ENCODE assay signal across 9 mouse cellular contexts in genomic region chr9:37782766-37783260, GRCm38 (mm10). TPM values are rescaled to one million over a fixed set of nuclear protein-coding genes. Genes with fewer than 3 reads are reported as not detected.
DNase-seq lines count a peak whose midpoint lies in the region; ATAC-seq lines count a peak whose summit lies in the region.
"Had no signal": no experiment of that assay in that cellular context is flagged by ENCODE, and none has a peak within 500 bp of the region (broad histone marks: within the 10 kb centered on the region; RNA-seq: fewer than 3 reads in every experiment).

No protein-coding gene starts in this region.

- H3K36me3 ChIP-seq in forebrain, embryonic 14.5 days (ENCODE audit: control insufficient read depth, insufficient read depth, low read length): no peaks in the 10 kb centered on the region
- H3K36me3 ChIP-seq in intestine, embryonic 14.5 days (ENCODE audit: control insufficient read depth, insufficient read depth, low read length): no peaks in the 10 kb centered on the region
- no peaks in the 10 kb centered on the region for H3K36me3 ChIP-seq in liver, embryonic 12.5 days
- H3K36me3 ChIP-seq in stomach, embryonic 14.5 days (ENCODE audit: control insufficient read depth, insufficient read depth, low read length): no peaks in the 10 kb centered on the region

- H3K4me1 ChIP-seq in forebrain, embryonic 14.5 days (ENCODE audit: control insufficient read depth, insufficient read depth, low read length): peaks cover 6% of the 10 kb centered on the region
- no peaks in the 10 kb centered on the region for H3K4me1 ChIP-seq in intestine, embryonic 14.5 days (replicated peaks; ENCODE audit: control insufficient read depth, insufficient read depth, low read length)
- no peaks in the 10 kb centered on the region for H3K4me1 ChIP-seq in liver, embryonic 12.5 days
- no peaks in the 10 kb centered on the region for H3K4me1 ChIP-seq in stomach, embryonic 14.5 days (ENCODE audit: control insufficient read depth, insufficient read depth, low read length)

- peak overlapping the region; percentile 46 for H3K4me2 ChIP-seq in forebrain, embryonic 14.5 days (ENCODE audit: low read length)
- peak overlapping the region; percentile 39 for H3K4me2 ChIP-seq in intestine, embryonic 14.5 days (ENCODE audit: low read length)
- peak overlapping the region; percentile 25 for H3K4me2 ChIP-seq in liver, embryonic 12.5 days
- H3K4me2 ChIP-seq in stomach, embryonic 14.5 days (replicated peaks; ENCODE audit: low read depth, low read length): no peak overlapping the region; the same call in 1 of the 2 replicates

- peak overlapping the region; percentile 57 for H3K9ac ChIP-seq in forebrain, embryonic 14.5 days (ENCODE audit: low read length)
- H3K9ac ChIP-seq in intestine, embryonic 14.5 days (ENCODE audit: low read length): 0 out of 2 replicates have a peak overlapping the region, but pooled peaks have one; percentile 16
- no peak overlapping the region for H3K9ac ChIP-seq in liver, embryonic 12.5 days
- H3K9ac ChIP-seq in stomach, embryonic 14.5 days (replicated peaks; ENCODE audit: low read depth, low read length): no peak overlapping the region

- peak overlapping the region; percentile 72 for H3K27ac ChIP-seq in forebrain, embryonic 14.5 days (ENCODE audit: low read depth, low read length)
- H3K27ac ChIP-seq in intestine, embryonic 14.5 days (ENCODE audit: low read depth): no peak overlapping the region
- no peak overlapping the region for H3K27ac ChIP-seq in liver, embryonic 12.5 days
- H3K27ac ChIP-seq in stomach, embryonic 14.5 days (ENCODE audit: low read length): no peak overlapping the region

- H3K9me3 ChIP-seq in forebrain, embryonic 14.5 days (replicated peaks; ENCODE audit: control insufficient read depth, low read length): no peaks in the 10 kb centered on the region
- no peaks in the 10 kb centered on the region for H3K9me3 ChIP-seq in intestine, embryonic 14.5 days (ENCODE audit: control insufficient read depth, low read length)
- no peaks in the 10 kb centered on the region for H3K9me3 ChIP-seq in liver, embryonic 12.5 days (replicated peaks)
- H3K9me3 ChIP-seq in stomach, embryonic 14.5 days (ENCODE audit: control insufficient read depth, low read depth, low read length): no peaks in the 10 kb centered on the region

- 3% methylated on average over 7 of the region's 7 CpGs for WGBS in forebrain, embryonic 14.5 days
- WGBS in intestine, embryonic 14.5 days: 4% methylated on average over 7 of the region's 7 CpGs
- WGBS in liver, embryonic 12.5 days (ENCODE audit: insufficient replicate concordance): 22% methylated on average over 7 of the region's 7 CpGs
- WGBS in stomach, embryonic 14.5 days: 2% methylated on average over 7 of the region's 7 CpGs

- peak overlapping the region; percentile 14 for H3K4me3 ChIP-seq in forebrain, embryonic 14.5 days (ENCODE audit: low read depth, low read length)
- no peak overlapping the region; the same call in 1 of the 2 replicates for H3K4me3 ChIP-seq in intestine, embryonic 14.5 days (ENCODE audit: low read depth, low read length)
- H3K4me3 ChIP-seq in liver, embryonic 12.5 days: no peak overlapping the region
- no peak overlapping the region for H3K4me3 ChIP-seq in stomach, embryonic 14.5 days (ENCODE audit: low read depth, low read length)

- DNase-seq in heart, adult 11 months: peak; percentile 87
- DNase-seq in heart, adult 8-10 months (ENCODE audit: low spot score): no peak
- peak; percentile 81 for DNase-seq in ZHBTc4 (ENCODE audit: low read depth, low spot score)
- DNase-seq in forebrain, embryonic 14.5 days (ENCODE audit: low spot score): peak; percentile 71
- DNase-seq in intestine, embryonic 14.5 days (ENCODE audit: low spot score): peak; percentile 61
- no peak for DNase-seq in urinary bladder, adult 2 months (ENCODE audit: low spot score)

- H3K27me3 ChIP-seq in forebrain, embryonic 14.5 days (replicated peaks; ENCODE audit: control insufficient read depth, insufficient read depth, low read length): no peaks in the 10 kb centered on the region
- no peaks in the 10 kb centered on the region for H3K27me3 ChIP-seq in intestine, embryonic 14.5 days (replicated peaks; ENCODE audit: control insufficient read depth, insufficient read depth, low read length)
- H3K27me3 ChIP-seq in liver, embryonic 12.5 days (replicated peaks): no peaks in the 10 kb centered on the region
- H3K27me3 ChIP-seq in stomach, embryonic 14.5 days (ENCODE audit: control insufficient read depth, insufficient read depth, low read length): no peaks in the 10 kb centered on the region

- peak; percentile 91 for ATAC-seq in forebrain, embryonic 14.5 days
- peak; percentile 75 for ATAC-seq in intestine, embryonic 14.5 days (replicated peaks; ENCODE audit: low FRiP score, low TSS enrichment, low read depth)
- ATAC-seq in liver, embryonic 12.5 days: peak; percentile 77
- ATAC-seq in stomach, embryonic 14.5 days (ENCODE audit: insufficient number of reproducible peaks, insufficient read depth, low FRiP score, low read depth): peak; percentile 63

RNA-seq across cellular contexts. Expression of gene Olfr875, which starts 11.2 kb away (rescaled TPM):
- not detected for total RNA-seq in heart, adult 8-10 months (2022)
- not detected in 2 replicates for polyA plus RNA-seq in forebrain, embryonic 14.5 days (2014; fragmentation: Nextera tagmentation; extraction: Ambion mirVana)
- not detected in 2 replicates for polyA plus RNA-seq in intestine, embryonic 14.5 days (2014; fragmentation: Nextera tagmentation; extraction: Ambion mirVana)
- not detected in 2 replicates for polyA plus RNA-seq in liver, embryonic 12.5 days (2016; fragmentation: Nextera tagmentation; extraction: Ambion mirVana)
- polyA plus RNA-seq in stomach, embryonic 14.5 days (2014; fragmentation: Nextera tagmentation; extraction: Ambion mirVana): not detected in 2 replicates
- not detected in 2 replicates for polyA plus RNA-seq in urinary bladder, adult 2 months (2012; rRNA removed)
- total RNA-seq: left cerebral cortex, adult 18-20 months had no signal

RNA-seq across cellular contexts. Expression of gene Olfr876, which starts 20.0 kb away (rescaled TPM):
- not detected for total RNA-seq in heart, adult 8-10 months (2022)
- not detected in 2 replicates for polyA plus RNA-seq in forebrain, embryonic 14.5 days (2014; fragmentation: Nextera tagmentation; extraction: Ambion mirVana)
- not detected in 2 replicates for polyA plus RNA-seq in intestine, embryonic 14.5 days (2014; fragmentation: Nextera tagmentation; extraction: Ambion mirVana)
- not detected in 2 replicates for polyA plus RNA-seq in liver, embryonic 12.5 days (2016; fragmentation: Nextera tagmentation; extraction: Ambion mirVana)
- polyA plus RNA-seq in stomach, embryonic 14.5 days (2014; fragmentation: Nextera tagmentation; extraction: Ambion mirVana): not detected in 2 replicates
- polyA plus RNA-seq in urinary bladder, adult 2 months (2012; rRNA removed): not detected in 2 replicates
- total RNA-seq: left cerebral cortex, adult 18-20 months had no signal

RNA-seq across cellular contexts. Expression of gene Olfr874, which starts 37.9 kb away (rescaled TPM):
- not detected for total RNA-seq in heart, adult 8-10 months (2022)
- not detected in 2 replicates for polyA plus RNA-seq in forebrain, embryonic 14.5 days (2014; fragmentation: Nextera tagmentation; extraction: Ambion mirVana)
- not detected in 2 replicates for polyA plus RNA-seq in intestine, embryonic 14.5 days (2014; fragmentation: Nextera tagmentation; extraction: Ambion mirVana)
- not detected in 2 replicates for polyA plus RNA-seq in liver, embryonic 12.5 days (2016; fragmentation: Nextera tagmentation; extraction: Ambion mirVana)
- polyA plus RNA-seq in stomach, embryonic 14.5 days (2014; fragmentation: Nextera tagmentation; extraction: Ambion mirVana): not detected in 2 replicates
- polyA plus RNA-seq in urinary bladder, adult 2 months (2012; rRNA removed): not detected in 2 replicates
- total RNA-seq: left cerebral cortex, adult 18-20 months had no signal

Comparison
In these comparisons a context has a peak if more than half of its experiments do, and no peak if none do; other contexts are left out.
1. DNase-seq: peak in heart, adult 11 months (single experiment), ZHBTc4 (single experiment), forebrain, embryonic 14.5 days (single experiment) and intestine, embryonic 14.5 days (single experiment); none in heart, adult 8-10 months (single experiment) and urinary bladder, adult 2 months (single experiment).
2. H3K9ac ChIP-seq: peak in forebrain, embryonic 14.5 days (single experiment) and intestine, embryonic 14.5 days (single experiment); none in liver, embryonic 12.5 days (single experiment) and stomach, embryonic 14.5 days (single experiment).
3. Peak in every context shown above with its lines, with median percentiles within 50 percentile points of each other: ATAC-seq.